Mouse (Mus musculus) olfactory bulb, adult 2 months (tissue): ENCODE measurements around the gene Tll2.

ENCODE experiments used
- CTCF ChIP-seq: fragments of 200-500 bp; IDR thresholded peaks from 2 replicates; pipeline ENCODE4 v1.5.1; 2012; ENCODE audit warnings: low read depth, mild to moderate bottlenecking, low read length, moderate library complexity; ENCODE audit not compliant: insufficient read depth
- POLR2A ChIP-seq: fragments of 200-500 bp; IDR thresholded peaks from 2 replicates; pipeline ENCODE4 v1.6.1; 2012; ENCODE audit warnings: mild to moderate bottlenecking, low read depth, low read length, moderate library complexity; ENCODE audit not compliant: insufficient read depth

GRCm38 (mm10) chr19:41244581-41244980, 37.9 kb upstream of the Tll2 start:
- TF ChIP-seq CTCF (no peak), POLR2A (no peak)
